Mouse (Mus musculus) cortical plate, adult 2 months (tissue): Measurements from ENCODE around the gene Mamdc2.

Experiments
- CTCF ChIP-seq: fragments of 200-500 bp; IDR thresholded peaks from 2 replicates; pipeline ENCODE4 v1.5.1; 2011; ENCODE audit warnings: mild to moderate bottlenecking, control low read depth, low read length; ENCODE audit not compliant: insufficient read depth; ENCODE audit errors: extremely low read depth
- POLR2A ChIP-seq: fragments of 200-500 bp; IDR thresholded peaks from 2 replicates; pipeline ENCODE4 v1.6.1; 2011; ENCODE audit warnings: mild to moderate bottlenecking, low read length, control low read depth; ENCODE audit not compliant: insufficient read depth; ENCODE audit errors: extremely low read depth

- TF ChIP-seq POLR2A (no peak), CTCF (0 out of 2 replicates have a peak, but pooled peaks have one; percentile 14)
Observed at GRCm38 (mm10) chr19:23361124-23361523, 87.1 kb downstream of the Mamdc2 start.
